Mouse (Mus musculus) urinary bladder, postnatal 10 days (tissue): ENCODE data around the gene Optn.

Experiments
- DNase-seq: peaks from one replicate; pipeline ENCODE4 v3.0.0; 2022; ENCODE audit warnings: low spot score

The Optn gene

GRCm38 (mm10) chr2:5029808-5030207, 34.0 kb downstream of the Optn start:
- no peak for DNase-seq

GRCm38 (mm10) chr2:5028047-5028446, 35.8 kb downstream of the Optn start:
- no peak for DNase-seq

- DNase-seq = no peak
Observed at GRCm38 (mm10) chr2:5027057-5027456, 36.8 kb downstream of the Optn start.

GRCm38 (mm10) chr2:5025162-5025733, 38.6 kb downstream of the Optn start:
- DNase-seq = no peak

GRCm38 (mm10) chr2:5023699-5024399, 40.0 kb downstream of the Optn start:
- DNase-seq = no peak

GRCm38 (mm10) chr2:5023275-5023674, 40.6 kb downstream of the Optn start:
- DNase-seq = no peak

GRCm38 (mm10) chr2:5019708-5020107, 44.1 kb downstream of the Optn start:
- no peak for DNase-seq

GRCm38 (mm10) chr2:5016922-5017321, 46.9 kb downstream of the Optn start:
- no peak for DNase-seq

GRCm38 (mm10) chr2:5015527-5015926, 48.3 kb downstream of the Optn start:
- no peak for DNase-seq

- no peak for DNase-seq
Observed at GRCm38 (mm10) chr2:5014616-5015015, 49.2 kb downstream of the Optn start.

GRCm38 (mm10) chr2:5012491-5013324, 51.1 kb downstream of the Optn start, which contains the start of gene Mcm10:
Gene Mcm10 (minus strand): TSS chr2:5012791.
- peak; percentile 73 for DNase-seq

- DNase-seq = no peak
Observed at GRCm38 (mm10) chr2:5011898-5012490, 51.9 kb downstream of the Optn start.

GRCm38 (mm10) chr2:5007107-5007506, 56.7 kb downstream of the Optn start:
- no peak for DNase-seq

- no peak for DNase-seq
Observed at GRCm38 (mm10) chr2:5001266-5001665, 62.6 kb downstream of the Optn start.

GRCm38 (mm10) chr2:4998905-4999304, 64.9 kb downstream of the Optn start:
- DNase-seq = no peak

GRCm38 (mm10) chr2:4996421-4996824, 67.4 kb downstream of the Optn start:
- DNase-seq = no peak

- DNase-seq = no peak
Observed at GRCm38 (mm10) chr2:4995646-4996045, 68.2 kb downstream of the Optn start.

GRCm38 (mm10) chr2:4994436-4994835, 69.4 kb downstream of the Optn start:
- no peak for DNase-seq

- no peak for DNase-seq
Observed at GRCm38 (mm10) chr2:4993584-4993983, 70.3 kb downstream of the Optn start.

GRCm38 (mm10) chr2:4988826-4989424, 74.9 kb downstream of the Optn start:
- DNase-seq = no peak

GRCm38 (mm10) chr2:4987388-4988180, 76.3 kb downstream of the Optn start:
- DNase-seq = no peak
